In the genomic region with DNA sequence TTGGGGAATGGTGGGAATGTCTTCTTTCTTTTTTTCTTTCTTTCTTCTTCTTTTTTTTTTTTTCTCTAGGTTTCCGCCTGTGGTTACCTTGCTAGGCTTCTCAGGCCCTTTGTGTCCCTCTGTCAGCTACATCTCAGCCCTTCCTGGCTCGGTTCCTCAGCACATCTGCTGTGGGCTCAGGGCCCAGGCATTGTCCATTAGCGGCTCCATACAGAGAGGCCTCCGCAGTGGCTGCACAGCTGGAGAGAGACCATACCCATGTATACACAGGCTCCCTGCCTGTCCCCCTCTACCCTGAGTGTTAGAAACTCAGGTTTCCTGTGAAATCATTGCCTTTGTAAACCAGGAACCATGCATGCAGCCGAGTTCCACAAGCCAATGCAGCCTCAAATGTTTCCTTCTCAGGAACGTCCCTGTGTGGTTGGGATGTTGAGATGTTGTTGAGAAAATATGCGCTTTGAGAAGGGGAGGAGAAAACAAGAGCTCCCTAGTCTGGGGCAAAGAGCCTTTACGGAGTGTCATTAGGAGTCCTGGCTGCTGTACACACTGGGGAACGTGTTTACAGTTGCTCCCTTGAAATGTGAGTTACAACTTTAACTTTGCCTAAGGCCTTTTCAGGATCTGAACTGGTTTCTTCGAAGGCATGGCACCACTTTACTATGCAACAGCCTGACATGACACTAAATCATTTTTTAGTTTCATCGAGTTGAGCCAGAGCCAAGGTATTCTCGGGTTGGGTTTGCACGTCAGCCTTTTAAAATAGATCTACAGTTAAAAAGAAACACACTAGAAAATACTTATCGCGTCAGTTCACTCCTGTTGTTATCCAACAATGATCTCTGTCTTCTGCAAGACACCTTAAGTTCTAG, we compare ENCODE assay signal across 11 mouse cellular contexts. TPM values are rescaled to one million over a fixed set of nuclear protein-coding genes. Genes with fewer than 3 reads are reported as not detected.
DNase-seq lines count a peak whose midpoint lies in the region; ATAC-seq lines count a peak whose summit lies in the region.
"Had no signal": no experiment of that assay in that cellular context is flagged by ENCODE, and none has a peak within 500 bp of the region (broad histone marks: within the 10 kb centered on the region; RNA-seq: fewer than 3 reads in every experiment).

No protein-coding gene starts in this region.

- no peak overlapping the region for H3K4me2 ChIP-seq in heart, embryonic 11.5 days
- no peak overlapping the region for H3K4me2 ChIP-seq in limb, embryonic 12.5 days
- H3K4me2 ChIP-seq: liver, embryonic 15.5 days had no signal

- no peak overlapping the region for H3K4me3 ChIP-seq in heart, embryonic 11.5 days (ENCODE audit: low read depth, low read length)
- H3K4me3 ChIP-seq in limb, embryonic 12.5 days (replicated peaks) = no peak overlapping the region
- H3K4me3 ChIP-seq: layer of hippocampus, adult 2 months; liver, embryonic 15.5 days had no signal

- H3K27me3 ChIP-seq in heart, embryonic 11.5 days (ENCODE audit: control insufficient read depth, insufficient read depth, low read length) = no peaks in the 10 kb centered on the region
- no peaks in the 10 kb centered on the region; the same call in 1 of the 2 replicates for H3K27me3 ChIP-seq in limb, embryonic 12.5 days
- H3K27me3 ChIP-seq: liver, embryonic 15.5 days had no signal

- H3K4me1 ChIP-seq in heart, embryonic 11.5 days (ENCODE audit: control insufficient read depth, insufficient read depth, low read length) = peaks cover 11% of the 10 kb centered on the region; the same call in 1 of the 2 replicates
- peaks cover 23% of the 10 kb centered on the region for H3K4me1 ChIP-seq in limb, embryonic 12.5 days (replicated peaks)
- H3K4me1 ChIP-seq: liver, embryonic 15.5 days had no signal

- no peaks in the 10 kb centered on the region for H3K9me3 ChIP-seq in heart, embryonic 11.5 days (replicated peaks; ENCODE audit: control insufficient read depth, low read length)
- no peaks in the 10 kb centered on the region for H3K9me3 ChIP-seq in limb, embryonic 12.5 days
- H3K9me3 ChIP-seq: G1E; liver, embryonic 15.5 days had no signal

- H3K27ac ChIP-seq in heart, embryonic 11.5 days (ENCODE audit: low read depth, low read length) = no peak overlapping the region
- H3K27ac ChIP-seq in limb, embryonic 12.5 days = peak overlapping the region; percentile 67
- H3K27ac ChIP-seq: layer of hippocampus, adult 2 months; liver, embryonic 15.5 days had no signal

- no peaks in the 10 kb centered on the region for H3K36me3 ChIP-seq in heart, embryonic 11.5 days (ENCODE audit: control insufficient read depth, insufficient read depth, low read length)
- H3K36me3 ChIP-seq in limb, embryonic 12.5 days = no peaks in the 10 kb centered on the region
- H3K36me3 ChIP-seq: G1E; liver, embryonic 15.5 days had no signal

- DNase-seq in heart, postnatal 10 days = peak; percentile 60 to 68
- DNase-seq in 3T3-L1 (ENCODE audit: low read depth, low spot score) = peak; percentile 60
- DNase-seq in brain, adult 2 months (ENCODE audit: low read depth, low spot score) = peak; percentile 63
- DNase-seq in urinary bladder, postnatal 25 days (ENCODE audit: low spot score) = no peak
- DNase-seq in yolk sac, embryonic 10.5 days (ENCODE audit: low spot score) = no peak
- DNase-seq: right cerebral cortex, postnatal 14 days had no signal

- no peak for ATAC-seq in heart, embryonic 11.5 days (replicated peaks; ENCODE audit: insufficient number of reproducible peaks, low FRiP score, low TSS enrichment)
- no peak for ATAC-seq in limb, embryonic 12.5 days (ENCODE audit: insufficient number of reproducible peaks, insufficient read depth, low FRiP score, low TSS enrichment, low read depth)

- H3K9ac ChIP-seq in heart, embryonic 11.5 days (ENCODE audit: low read depth, low read length) = no peak overlapping the region
- no peak overlapping the region for H3K9ac ChIP-seq in limb, embryonic 12.5 days (replicated peaks)
- H3K9ac ChIP-seq: liver, embryonic 15.5 days had no signal

- 67% methylated on average over 15 of the region's 15 CpGs for WGBS in heart, embryonic 11.5 days (ENCODE audit: insufficient replicate concordance)
- WGBS in limb, embryonic 12.5 days = 43% methylated on average over 15 of the region's 15 CpGs

- intact Hi-C loops in heart, postnatal 10 days (cut with DNase I) = no loop called here

RNA-seq across cellular contexts. Expression of a gene that starts 15.4 kb away (rescaled TPM):
- 1 to 10 TPM; 2.1 to 3.1 TPM for total RNA-seq in heart, postnatal 10 days (2021)
- 0.56 and 0.76 TPM in 2 replicates for polyA plus RNA-seq in heart, embryonic 11.5 days (2014; fragmentation: Nextera tagmentation; extraction: Ambion mirVana)
- polyA plus RNA-seq in limb, embryonic 12.5 days (2016; fragmentation: Nextera tagmentation; extraction: Ambion mirVana) = 5.9 and 6.8 TPM in 2 replicates
- polyA plus RNA-seq: G1E had no signal

RNA-seq across cellular contexts. Expression of a gene that starts 54.6 kb away (rescaled TPM):
- total RNA-seq in heart, postnatal 10 days (2021) = 10 to 100 TPM; 11.9 to 13.3 TPM
- 6.3 and 7.8 TPM in 2 replicates for polyA plus RNA-seq in heart, embryonic 11.5 days (2014; fragmentation: Nextera tagmentation; extraction: Ambion mirVana)
- 14.2 and 14.3 TPM in 2 replicates for polyA plus RNA-seq in limb, embryonic 12.5 days (2016; fragmentation: Nextera tagmentation; extraction: Ambion mirVana)
- polyA plus RNA-seq: G1E had no signal

Comparison
In these comparisons a context has a peak if more than half of its experiments do, and no peak if none do; other contexts are left out.
1. DNase-seq: peak in heart, postnatal 10 days (2 of 2), 3T3-L1 (single experiment) and brain, adult 2 months (single experiment); none in urinary bladder, postnatal 25 days (single experiment) and yolk sac, embryonic 10.5 days (single experiment).